Mouse (Mus musculus) frontal cortex, postnatal 14 days (tissue): ENCODE data around the gene Lpcat1.

Source experiments
- DNase-seq, 2 experiments: peaks; one replicate each; pipeline ENCODE4 v3.0.0; 2022; ENCODE audit warnings: low spot score in 2 of 2

Lpcat1 gene

GRCm38 (mm10) chr13:73467034-73467420 lies at the start of gene Lpcat1:
TSS of gene Lpcat1 (plus strand) at chr13:73467197.
- DNase-seq, result peak; percentile 73 to 83

DNA sequence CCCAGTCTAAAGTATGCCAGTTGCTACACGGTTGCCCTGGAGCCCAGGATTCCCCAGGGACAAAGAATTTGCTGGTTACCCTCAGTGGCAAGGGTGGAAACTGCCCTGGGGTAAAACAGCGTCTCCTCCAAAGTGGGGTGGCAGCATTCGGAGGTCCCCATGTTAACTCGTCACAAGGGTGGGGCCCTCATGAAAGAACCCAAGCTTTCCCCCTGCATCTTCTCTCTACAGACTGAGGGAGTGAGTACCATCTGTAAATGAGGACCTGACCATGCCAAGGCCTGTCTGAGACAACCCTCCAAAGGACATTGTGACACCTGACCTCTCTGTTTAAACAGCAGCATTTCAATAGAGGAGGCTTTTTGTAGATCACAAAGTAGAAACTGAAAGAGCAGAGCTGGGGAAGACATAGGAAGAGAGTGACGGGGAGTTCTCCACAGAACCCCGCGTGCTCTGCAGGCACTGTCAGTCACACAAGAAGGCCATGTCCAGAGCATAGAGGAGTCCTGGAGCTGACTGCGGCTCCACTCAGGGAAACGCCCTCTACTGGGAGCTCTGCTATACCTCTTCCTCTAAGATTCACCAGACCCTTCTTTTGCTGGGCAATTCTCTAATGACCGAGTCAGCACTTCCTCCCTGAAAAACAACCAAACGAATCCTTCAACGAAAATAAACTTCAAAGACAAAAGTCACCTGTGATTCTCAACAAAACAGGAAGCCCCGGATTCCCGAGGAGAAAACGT lies 49.3 kb upstream of the Lpcat1 start:
- peak in 1 of 2 experiments; percentile 27 for DNase-seq

GRCm38 (mm10) chr13:73418297-73418696 lies 48.7 kb upstream of the Lpcat1 start:
- no peak for DNase-seq

GRCm38 (mm10) chr13:73419244-73419643 lies 47.8 kb upstream of the Lpcat1 start:
- DNase-seq, result no peak

- DNase-seq, result no peak
Measured at GRCm38 (mm10) chr13:73423043-73423442, 44.0 kb upstream of the Lpcat1 start.

DNA sequence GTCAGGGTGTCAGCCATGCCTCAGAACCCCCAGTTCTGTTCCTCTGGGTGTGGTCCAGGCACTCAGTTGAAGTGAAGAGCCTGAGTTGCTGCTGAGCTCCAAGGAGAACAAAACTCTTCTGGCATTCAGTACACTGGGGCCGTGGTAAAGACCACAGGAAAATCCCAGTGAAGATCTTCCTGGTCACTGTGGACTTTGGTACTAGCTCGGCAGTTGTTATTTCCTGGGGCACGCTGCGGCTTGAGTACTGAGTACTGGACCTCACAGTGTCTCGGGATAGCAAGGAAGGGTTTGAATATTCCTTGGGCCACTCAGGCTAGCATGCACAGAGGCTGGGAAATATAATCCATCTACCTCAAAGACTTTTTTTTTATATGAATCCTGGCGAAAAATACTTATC lies 42.0 kb upstream of the Lpcat1 start:
- no peak for DNase-seq

GRCm38 (mm10) chr13:73425839-73426490 lies 41.0 kb upstream of the Lpcat1 start:
- peak; percentile 52 to 68 for DNase-seq

DNA sequence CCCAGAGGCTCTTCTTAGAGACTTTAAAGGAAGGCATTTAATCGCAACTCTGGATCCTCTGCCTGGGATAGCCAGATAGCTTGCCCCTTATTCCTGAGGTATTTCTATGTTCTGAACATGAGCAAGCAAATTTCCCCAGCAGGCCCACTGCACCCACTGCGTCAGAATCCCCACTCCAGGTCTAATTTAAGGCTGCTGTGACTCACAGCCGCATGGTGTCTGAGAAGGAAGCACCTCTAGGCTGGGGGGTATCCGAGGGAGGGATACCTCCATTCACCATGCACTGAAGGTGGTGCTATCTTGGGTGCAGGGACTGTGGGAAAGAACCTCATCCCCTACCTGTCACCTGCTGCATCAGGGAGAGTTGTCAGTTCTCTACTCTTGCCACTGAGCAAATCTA lies 40.4 kb upstream of the Lpcat1 start:
- DNase-seq, result no peak

GRCm38 (mm10) chr13:73429605-73430321 lies 37.2 kb upstream of the Lpcat1 start:
- no peak for DNase-seq

- no peak for DNase-seq
Measured at GRCm38 (mm10) chr13:73432466-73433149, 34.4 kb upstream of the Lpcat1 start.

DNA sequence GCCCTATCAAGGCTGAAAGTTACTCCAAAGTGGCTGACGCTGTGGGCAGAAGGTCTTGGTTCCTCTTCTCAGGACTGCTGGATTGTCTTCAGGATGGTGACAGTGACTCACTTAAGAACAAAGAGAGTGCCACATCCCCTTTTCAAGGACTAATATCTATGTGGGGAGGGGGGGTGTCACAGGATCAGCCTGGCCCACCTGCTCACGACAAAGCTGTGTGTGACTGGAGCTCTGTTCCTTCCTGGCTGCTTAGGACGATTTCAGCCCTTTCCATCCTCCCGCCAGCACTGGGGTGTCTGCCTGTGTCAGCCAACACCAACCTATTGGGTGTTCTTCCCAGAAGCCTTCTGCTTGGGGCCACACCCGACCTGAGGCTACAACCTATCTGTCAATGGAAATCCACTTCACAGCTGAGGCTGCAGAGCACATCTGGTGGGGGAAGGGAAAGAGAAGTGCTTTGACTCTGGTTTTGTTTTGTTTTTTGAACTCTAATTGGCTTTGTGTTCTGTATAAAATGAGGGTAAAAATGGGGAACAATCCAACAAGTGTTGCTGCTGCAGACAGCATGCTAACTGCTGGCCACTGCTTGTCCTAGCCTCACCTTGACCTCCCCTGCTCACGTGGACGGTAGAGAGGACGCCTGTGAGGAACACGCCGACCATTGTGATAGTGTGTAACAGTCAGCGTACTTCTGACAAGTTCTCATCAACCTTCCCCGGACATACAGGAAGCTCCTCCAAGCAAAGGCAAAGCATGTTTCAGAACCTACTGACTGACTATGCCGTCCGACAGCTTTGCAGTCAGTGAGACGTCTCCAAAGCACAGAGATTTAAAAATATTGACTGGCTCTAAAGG lies 33.1 kb upstream of the Lpcat1 start:
- no peak for DNase-seq

DNA sequence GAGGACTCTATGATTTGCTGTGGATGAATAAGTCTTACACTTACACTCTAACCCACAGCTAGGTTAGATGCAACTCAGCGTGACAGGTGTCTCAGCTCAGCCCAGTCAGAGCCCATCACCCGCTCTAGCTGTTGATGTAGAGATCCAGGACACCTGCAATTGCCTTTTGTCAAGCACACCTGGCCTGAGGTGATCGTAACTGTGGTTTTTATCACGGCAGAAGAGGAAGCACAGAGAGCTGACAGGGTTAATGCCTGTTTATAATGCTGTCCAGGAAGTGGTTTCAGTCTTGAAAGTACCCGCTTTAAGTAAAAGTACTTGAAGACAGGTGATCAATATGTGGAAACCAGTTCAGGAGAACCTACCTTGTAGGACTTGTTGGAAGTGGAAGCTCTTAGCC lies 32.3 kb upstream of the Lpcat1 start:
- DNase-seq, result no peak

GRCm38 (mm10) chr13:73435662-73436061 lies 31.3 kb upstream of the Lpcat1 start:
- DNase-seq, result no peak

DNA sequence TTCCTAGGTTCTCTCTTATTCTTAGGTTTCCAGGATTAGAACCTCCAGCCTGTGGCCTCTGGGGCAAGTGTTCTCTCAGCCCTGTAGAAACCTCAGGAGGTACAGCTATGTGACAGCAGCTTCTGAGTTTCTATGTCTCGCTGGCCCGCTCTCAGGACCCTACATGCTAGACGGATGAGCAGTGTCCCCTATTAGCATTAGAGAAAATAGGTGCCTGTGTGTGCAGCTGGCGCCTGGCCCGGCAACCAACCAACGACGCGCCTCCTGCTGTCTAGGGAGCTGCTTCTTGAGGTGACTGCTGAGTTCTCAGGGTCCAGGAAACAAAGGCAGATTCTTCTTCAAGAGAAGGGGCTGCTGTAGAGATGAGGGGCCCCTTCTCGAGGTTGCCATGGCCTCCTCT lies 27.9 kb upstream of the Lpcat1 start:
- no peak for DNase-seq

DNA sequence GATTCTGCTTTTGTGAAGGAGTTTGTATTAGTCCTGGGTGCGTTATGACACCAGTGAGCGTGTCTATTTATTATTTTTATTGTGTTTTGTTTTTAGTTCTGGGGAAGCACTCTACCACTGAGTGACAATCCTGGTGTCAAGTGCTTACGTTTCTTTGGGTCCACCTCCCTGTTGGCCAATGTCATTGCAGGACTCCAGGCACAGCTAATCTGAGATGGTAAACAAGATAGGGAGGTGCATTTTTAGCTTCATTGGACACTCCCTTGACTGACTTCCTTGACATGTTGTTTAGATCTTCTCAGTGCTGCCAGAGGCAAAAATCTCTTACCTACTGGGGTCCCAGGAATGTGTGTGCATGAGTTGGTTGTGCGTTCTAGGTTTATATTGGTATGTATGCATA lies 26.0 kb upstream of the Lpcat1 start:
- no peak for DNase-seq

DNA sequence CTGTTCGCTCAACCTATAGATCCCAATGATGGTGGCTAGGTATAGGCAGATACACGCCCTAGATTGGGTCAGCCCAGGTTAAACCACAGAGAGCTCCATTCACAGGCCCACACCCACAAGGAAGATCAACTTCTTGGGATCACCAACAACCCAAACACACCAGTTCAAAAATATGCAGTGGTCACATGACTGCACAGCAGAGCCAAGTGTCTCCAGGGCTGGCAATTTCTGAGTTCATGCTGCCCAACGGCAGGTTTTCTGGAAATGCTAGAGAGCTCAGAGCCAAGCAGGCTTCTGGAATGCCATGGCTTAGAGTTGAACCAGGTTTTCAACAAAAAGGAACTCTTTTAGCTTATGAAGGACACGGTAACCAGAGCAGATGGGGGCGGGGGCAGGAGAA lies 25.3 kb upstream of the Lpcat1 start:
- DNase-seq, result no peak

DNA sequence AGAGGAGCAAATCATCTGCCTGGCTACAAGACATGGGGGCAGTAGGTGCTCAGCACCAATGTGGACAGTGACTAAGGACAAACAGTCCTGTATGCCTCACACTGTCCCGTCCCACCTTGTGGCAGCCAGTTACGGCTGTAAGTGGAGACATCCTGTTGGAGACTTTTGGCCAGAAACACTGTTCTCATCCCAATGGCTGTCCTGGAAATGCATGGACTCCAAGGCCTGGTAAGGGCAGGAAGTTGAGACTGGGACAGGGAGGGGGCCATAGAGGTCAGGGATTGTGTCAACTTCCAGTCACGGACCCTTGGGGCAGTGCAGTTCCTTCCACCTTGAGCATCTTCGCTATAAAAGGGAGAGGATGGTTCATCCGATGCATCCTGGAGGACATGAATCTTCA lies 24.6 kb upstream of the Lpcat1 start:
- DNase-seq, result no peak

- no peak for DNase-seq
Measured at GRCm38 (mm10) chr13:73443093-73443821, 23.7 kb upstream of the Lpcat1 start.

GRCm38 (mm10) chr13:73445087-73445486 lies 21.9 kb upstream of the Lpcat1 start:
- DNase-seq, result no peak

DNA sequence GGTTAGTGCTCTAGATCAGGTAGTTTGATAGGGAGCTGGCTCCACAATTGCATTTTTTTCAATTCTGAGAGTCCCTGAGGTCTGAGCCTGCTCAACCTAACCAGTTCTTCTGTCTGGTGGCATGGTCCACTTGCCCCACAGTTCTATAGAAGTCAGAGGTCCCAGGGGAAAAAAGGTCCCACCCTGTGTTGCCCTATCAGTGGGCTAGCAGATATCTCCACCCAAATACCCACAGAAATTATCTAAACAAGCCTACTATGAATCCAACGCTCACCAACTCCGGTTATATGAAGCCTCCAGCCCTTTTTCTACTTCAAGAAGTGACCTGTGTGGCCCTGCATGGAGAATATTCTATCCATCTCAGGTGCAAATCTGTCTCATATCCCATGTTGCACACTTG lies 20.9 kb upstream of the Lpcat1 start:
- no peak for DNase-seq

- DNase-seq, result no peak
Measured at GRCm38 (mm10) chr13:73446494-73446893, 20.5 kb upstream of the Lpcat1 start.
